Comparison of ENCODE assay signal across 13 mouse cellular contexts in genomic region chr9:61967357-61967756, GRCm38 (mm10). TPM values are rescaled to one million over a fixed set of nuclear protein-coding genes. Genes with fewer than 3 reads are reported as not detected.
DNase-seq lines count a peak whose midpoint lies in the region; ATAC-seq and TF ChIP-seq lines count a peak whose summit lies in the region.
"Had no signal": no experiment of that assay in that cellular context is flagged by ENCODE, and none has a peak within 500 bp of the region (broad histone marks: within the 10 kb centered on the region; RNA-seq: fewer than 3 reads in every experiment).

No protein-coding gene starts in this region.

- peak; percentile 57 for ATAC-seq in hindbrain, postnatal 0 days
- no peak for ATAC-seq in hindbrain, embryonic 14.5 days (ENCODE audit: low FRiP score)
- ATAC-seq in erythroblast, adult 5-6 weeks (replicated peaks; ENCODE audit: low FRiP score, poor library complexity, severe bottlenecking): no peak
- ATAC-seq: forebrain, embryonic 14.5 days; intestine, embryonic 15.5 days had no signal

- no peak for TF ChIP-seq CTCF in hindbrain, postnatal 0 days (IDR thresholded peaks at IDR 0.05; ENCODE audit: low read depth)
- TF ChIP-seq CTCF in brain, embryonic 14.5 days (IDR thresholded peaks at IDR 0.05; ENCODE audit: borderline replicate concordance, extremely low read depth, insufficient read depth, insufficient read length): no peak

- no peak overlapping the region for H3K27ac ChIP-seq in hindbrain, postnatal 0 days
- no peak overlapping the region for H3K27ac ChIP-seq in hindbrain, embryonic 14.5 days
- H3K27ac ChIP-seq: intestine, embryonic 15.5 days; limb, embryonic 15.5 days; neural tube, embryonic 12.5 days had no signal

- no peak overlapping the region for H3K9ac ChIP-seq in hindbrain, postnatal 0 days (replicated peaks; ENCODE audit: low read length)
- no peak overlapping the region for H3K9ac ChIP-seq in hindbrain, embryonic 14.5 days
- H3K9ac ChIP-seq: heart, embryonic 12.5 days; intestine, embryonic 15.5 days; limb, embryonic 15.5 days; neural tube, embryonic 12.5 days had no signal

- no peak overlapping the region for H3K4me2 ChIP-seq in hindbrain, postnatal 0 days (ENCODE audit: low read depth, low read length)
- no peak overlapping the region for H3K4me2 ChIP-seq in hindbrain, embryonic 14.5 days (replicated peaks)
- H3K4me2 ChIP-seq: heart, embryonic 12.5 days; intestine, embryonic 15.5 days; limb, embryonic 15.5 days; neural tube, embryonic 12.5 days had no signal

- no peaks in the 10 kb centered on the region for H3K4me1 ChIP-seq in hindbrain, postnatal 0 days (ENCODE audit: insufficient read depth, low read length)
- no peaks in the 10 kb centered on the region for H3K4me1 ChIP-seq in hindbrain, embryonic 14.5 days (replicated peaks; ENCODE audit: control insufficient read depth, insufficient read depth, low read length)
- H3K4me1 ChIP-seq: intestine, embryonic 15.5 days; neural tube, embryonic 12.5 days had no signal

- H3K9me3 ChIP-seq in hindbrain, postnatal 0 days (ENCODE audit: low read length): no peaks in the 10 kb centered on the region
- no peaks in the 10 kb centered on the region for H3K9me3 ChIP-seq in hindbrain, embryonic 14.5 days (ENCODE audit: control insufficient read depth, low read length)
- H3K9me3 ChIP-seq: heart, embryonic 12.5 days; intestine, embryonic 15.5 days; limb, embryonic 15.5 days; neural tube, embryonic 12.5 days had no signal

- H3K27me3 ChIP-seq in hindbrain, postnatal 0 days (ENCODE audit: insufficient read depth, low read length): no peaks in the 10 kb centered on the region
- H3K27me3 ChIP-seq in hindbrain, embryonic 14.5 days (ENCODE audit: control insufficient read depth, insufficient read depth, low read length): no peaks in the 10 kb centered on the region
- H3K27me3 ChIP-seq: intestine, embryonic 15.5 days; limb, embryonic 15.5 days; neural tube, embryonic 12.5 days had no signal

- peak; percentile 68 for DNase-seq in hindbrain, postnatal 0 days (ENCODE audit: low spot score)
- DNase-seq in hindbrain, embryonic 14.5 days (ENCODE audit: low spot score): no peak
- peak; percentile 41 for DNase-seq in urinary bladder, postnatal 14 days (ENCODE audit: low spot score)
- no peak for DNase-seq in urinary bladder, adult 2 months (ENCODE audit: low spot score)
- peak; percentile 26 for DNase-seq in brain, embryonic 14.5 days (ENCODE audit: low read depth)
- no peak for DNase-seq in testis, postnatal 10 days (ENCODE audit: low spot score)
- DNase-seq: lung, postnatal 4 days had no signal

- no peak overlapping the region for H3K4me3 ChIP-seq in hindbrain, postnatal 0 days (ENCODE audit: low read length)
- no peak overlapping the region for H3K4me3 ChIP-seq in hindbrain, embryonic 14.5 days (replicated peaks; ENCODE audit: low read length)
- H3K4me3 ChIP-seq: heart, embryonic 12.5 days; intestine, embryonic 15.5 days; limb, embryonic 15.5 days; neural tube, embryonic 12.5 days had no signal

- TF ChIP-seq POLR2A in brain, embryonic 14.5 days (IDR thresholded peaks at IDR 0.05; ENCODE audit: borderline replicate concordance, extremely low read depth, insufficient read depth, insufficient read length, poor library complexity, severe bottlenecking): no peak

- no peaks in the 10 kb centered on the region for H3K36me3 ChIP-seq in hindbrain, postnatal 0 days (ENCODE audit: insufficient read depth, low read length)
- H3K36me3 ChIP-seq in hindbrain, embryonic 14.5 days (replicated peaks; ENCODE audit: control insufficient read depth, insufficient read depth): no peaks in the 10 kb centered on the region
- H3K36me3 ChIP-seq: heart, embryonic 12.5 days; intestine, embryonic 15.5 days; limb, embryonic 15.5 days; neural tube, embryonic 12.5 days had no signal

- WGBS in hindbrain, postnatal 0 days: 63% methylated on average over 10 of the region's 10 CpGs
- WGBS in hindbrain, embryonic 14.5 days: 78% methylated on average over 10 of the region's 10 CpGs

RNA-seq across cellular contexts. Expression of gene Kif23, which starts 20.8 kb away (rescaled TPM):
- 4.5 and 7.5 TPM in 2 replicates for total RNA-seq in hindbrain, postnatal 0 days (2014; rRNA removed)
- polyA plus RNA-seq in hindbrain, postnatal 0 days (2015; fragmentation: Nextera tagmentation; extraction: Ambion mirVana): 14.7 and 15.5 TPM in 2 replicates
- polyA plus RNA-seq in hindbrain, embryonic 14.5 days (2014; fragmentation: Nextera tagmentation; extraction: Ambion mirVana): 14.3 and 17.0 TPM in 2 replicates
- polyA plus RNA-seq in urinary bladder, adult 2 months (2012; rRNA removed): 12.8 and 13.4 TPM in 2 replicates
- 23.1 and 26.4 TPM in 2 replicates for polyA plus RNA-seq in brain, embryonic 14.5 days (2012; rRNA removed)
- total RNA-seq in erythroblast, adult 5-6 weeks (2015; ENCODE audit: low replicate concordance): 67.1 and 70.2 TPM in 2 replicates
- 131 and 155 TPM in 2 replicates for total RNA-seq in erythroblast, adult 5-6 weeks (2017; ENCODE audit: low replicate concordance)

RNA-seq across cellular contexts. Expression of gene Rplp1, which starts 53.0 kb away (rescaled TPM):
- 2,832 and 4,239 TPM in 2 replicates for total RNA-seq in hindbrain, postnatal 0 days (2014; rRNA removed)
- 1,070 and 1,080 TPM in 2 replicates for polyA plus RNA-seq in hindbrain, postnatal 0 days (2015; fragmentation: Nextera tagmentation; extraction: Ambion mirVana)
- polyA plus RNA-seq in hindbrain, embryonic 14.5 days (2014; fragmentation: Nextera tagmentation; extraction: Ambion mirVana): 1,005 and 1,169 TPM in 2 replicates
- polyA plus RNA-seq in urinary bladder, adult 2 months (2012; rRNA removed): 6,512 and 6,766 TPM in 2 replicates
- polyA plus RNA-seq in brain, embryonic 14.5 days (2012; rRNA removed): 4,229 and 5,499 TPM in 2 replicates
- total RNA-seq in erythroblast, adult 5-6 weeks (2015; ENCODE audit: low replicate concordance): 655 and 829 TPM in 2 replicates
- 835 and 981 TPM in 2 replicates for total RNA-seq in erythroblast, adult 5-6 weeks (2017; ENCODE audit: low replicate concordance)

RNA-seq across cellular contexts. Expression of gene Paqr5, which starts 59.3 kb away (rescaled TPM):
- total RNA-seq in hindbrain, postnatal 0 days (2014; rRNA removed): 0.16 and 1.0 TPM in 2 replicates
- 0.80 and 1.0 TPM in 2 replicates for polyA plus RNA-seq in hindbrain, postnatal 0 days (2015; fragmentation: Nextera tagmentation; extraction: Ambion mirVana)
- polyA plus RNA-seq in hindbrain, embryonic 14.5 days (2014; fragmentation: Nextera tagmentation; extraction: Ambion mirVana): 0.33 and 0.36 TPM in 2 replicates
- 125 and 147 TPM in 2 replicates for polyA plus RNA-seq in urinary bladder, adult 2 months (2012; rRNA removed)
- polyA plus RNA-seq in brain, embryonic 14.5 days (2012; rRNA removed): 0.33 and 0.53 TPM in 2 replicates
- total RNA-seq in erythroblast, adult 5-6 weeks (2015; ENCODE audit: low replicate concordance): not detected in 2 replicates
- not detected in 2 replicates for total RNA-seq in erythroblast, adult 5-6 weeks (2017; ENCODE audit: low replicate concordance)

Comparison
In these comparisons a context has a peak if more than half of its experiments do, and no peak if none do; other contexts are left out.
1. DNase-seq: peak in hindbrain, postnatal 0 days (single experiment), urinary bladder, postnatal 14 days (single experiment) and brain, embryonic 14.5 days (single experiment); none in hindbrain, embryonic 14.5 days (single experiment), urinary bladder, adult 2 months (single experiment) and testis, postnatal 10 days (single experiment).
2. RNA of gene Paqr5, which starts 59.3 kb away (polyA plus RNA-seq): 125 to 147 TPM in urinary bladder, adult 2 months; 0.80 to 1.0 TPM in hindbrain, postnatal 0 days, 0.33 to 0.36 TPM in hindbrain, embryonic 14.5 days and 0.33 to 0.53 TPM in brain, embryonic 14.5 days; every median in the first group is over 10 times any median in the second.